Mouse (Mus musculus) cerebellum, adult 9-10 months (tissue): ENCODE data around the gene Snai1.

Experiments used
- DNase-seq: peaks from one replicate; pipeline ENCODE4 v3.0.0; 2022

Gene Snai1

GRCm38 (mm10) chr2:167552292-167552691 is 14.3 kb downstream of the Snai1 start:
- DNase-seq: no peak

- DNase-seq: no peak
These were observed 15.0 kb downstream of the Snai1 start for GRCm38 (mm10) chr2:167552927-167553402.

- DNase-seq: no peak
These were observed 17.8 kb downstream of the Snai1 start for GRCm38 (mm10) chr2:167555766-167556165.

- no peak for DNase-seq
These were observed 21.4 kb downstream of the Snai1 start for GRCm38 (mm10) chr2:167559413-167559812.

DNA sequence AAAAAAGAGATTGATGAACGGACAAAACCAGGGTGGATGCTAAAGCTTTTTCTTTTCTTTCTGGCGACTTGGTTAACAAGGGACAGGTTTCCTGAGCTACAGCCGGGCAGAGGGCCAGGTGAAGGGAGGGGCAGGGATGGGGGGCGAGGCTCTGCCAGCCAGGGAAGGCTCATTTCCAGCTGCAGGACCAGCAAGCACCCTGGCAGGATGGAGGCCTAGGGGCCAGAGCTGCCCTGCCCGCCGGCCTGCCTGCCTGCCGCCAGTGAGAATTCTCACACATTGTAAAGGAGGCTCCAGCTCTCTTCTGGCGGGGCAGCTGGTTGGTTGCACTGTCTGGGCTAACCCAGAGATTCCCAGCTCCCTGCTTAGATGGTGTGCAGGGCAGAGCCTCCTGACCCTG is 24.1 kb downstream of the Snai1 start:
- no peak for DNase-seq

GRCm38 (mm10) chr2:167563035-167563434 is 25.0 kb downstream of the Snai1 start:
- no peak for DNase-seq

DNA sequence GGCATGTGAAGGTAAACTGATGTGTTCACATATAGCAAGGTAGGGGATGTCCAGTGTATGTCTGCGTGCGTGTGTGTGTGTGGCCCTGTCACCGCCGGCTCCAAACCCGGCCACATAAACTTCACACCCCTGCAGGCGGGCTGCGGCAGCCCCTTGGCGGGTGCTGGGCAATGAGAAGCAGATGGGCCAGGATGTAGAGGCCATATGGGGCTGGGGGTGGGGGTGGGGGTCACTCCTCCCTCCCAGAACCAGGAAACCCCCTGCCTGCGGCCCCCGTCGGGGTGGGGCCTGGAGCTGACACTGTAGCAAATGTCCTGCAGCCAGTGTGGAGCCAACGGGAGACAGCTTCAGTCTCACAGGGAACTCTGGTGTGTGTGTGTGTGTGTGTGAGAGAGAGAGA is 25.7 kb downstream of the Snai1 start:
- DNase-seq: no peak

GRCm38 (mm10) chr2:167564551-167565311 is 26.7 kb downstream of the Snai1 start:
- no peak for DNase-seq

DNA sequence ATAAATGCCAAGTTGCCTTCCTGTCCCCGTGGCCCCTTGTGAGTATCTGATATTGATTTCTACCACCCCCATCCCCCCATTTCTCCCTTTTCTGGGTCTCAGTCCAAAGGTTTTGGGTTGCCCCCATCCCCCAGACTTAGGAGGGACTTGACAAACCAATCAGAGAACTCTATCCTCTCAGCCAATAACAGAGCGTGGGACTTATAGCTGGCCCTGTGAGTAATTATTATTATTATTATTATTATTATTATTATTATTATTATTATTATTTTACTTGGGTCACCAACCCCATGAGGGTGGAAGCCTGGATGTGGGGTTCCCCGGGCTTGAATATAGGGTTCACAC is 27.3 kb downstream of the Snai1 start:
- DNase-seq: no peak

- DNase-seq: no peak
These were observed 27.7 kb downstream of the Snai1 start for GRCm38 (mm10) chr2:167565682-167566081.

DNA sequence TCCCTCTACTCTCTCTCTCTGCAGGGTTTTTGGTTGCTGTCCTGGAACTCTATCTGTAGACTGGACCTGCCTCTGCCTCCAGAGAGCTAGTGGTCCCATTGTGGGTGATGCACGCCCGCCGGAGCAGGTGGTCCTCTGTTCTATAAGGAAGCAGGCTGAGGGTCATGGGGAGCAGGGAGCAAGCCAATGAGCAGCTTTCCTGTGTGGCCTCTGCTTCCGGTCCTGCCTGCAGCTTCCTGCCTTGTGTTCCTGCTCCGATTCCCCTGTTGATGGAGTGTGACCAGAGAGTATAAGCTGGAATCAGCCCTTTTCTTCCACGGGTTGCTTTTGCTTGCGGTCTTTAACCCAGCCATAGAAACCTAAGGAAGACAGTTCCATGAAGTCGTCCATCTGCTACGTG is 30.1 kb downstream of the Snai1 start:
- DNase-seq: no peak

GRCm38 (mm10) chr2:167569934-167570651 is 32.1 kb downstream of the Snai1 start:
- no peak for DNase-seq

- no peak for DNase-seq
These were observed 32.8 kb downstream of the Snai1 start for GRCm38 (mm10) chr2:167570815-167571214.

DNA sequence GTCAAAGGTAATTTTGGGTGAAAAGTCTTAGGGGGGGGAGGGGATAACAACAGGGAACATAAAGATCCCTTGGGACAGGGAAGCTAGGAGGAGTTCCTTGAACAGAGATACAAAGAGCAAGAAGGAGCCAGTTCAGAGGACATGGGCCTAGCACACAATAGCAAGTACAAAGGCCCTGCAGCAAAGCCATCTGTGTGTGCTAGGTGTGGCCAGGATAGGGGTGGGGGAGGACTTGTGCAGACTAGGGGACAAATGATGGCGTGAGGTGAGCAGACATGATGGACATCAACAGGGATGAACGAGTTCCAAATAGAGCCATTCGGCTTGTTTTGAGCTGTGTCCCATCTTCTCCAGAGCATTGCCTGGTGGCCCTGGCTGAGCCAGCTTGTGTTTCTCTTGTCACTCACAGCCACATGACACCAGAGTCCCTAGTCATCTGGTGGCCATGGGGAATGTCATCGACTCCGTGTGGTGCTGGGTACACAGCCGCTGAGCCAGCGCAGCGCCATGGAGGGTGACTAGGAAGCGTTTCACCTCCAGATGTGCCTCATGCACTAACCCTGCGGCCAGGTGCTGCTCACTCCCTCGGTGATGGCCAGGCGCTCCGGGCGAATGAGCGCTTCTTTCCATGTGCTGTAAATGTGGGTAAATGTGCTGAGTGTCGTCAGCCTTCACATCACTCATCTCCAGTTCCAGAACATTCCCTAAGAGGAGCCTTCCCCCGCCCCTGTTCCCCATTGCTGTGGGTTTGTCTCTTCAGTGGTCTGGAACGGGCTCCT is 33.6 kb downstream of the Snai1 start:
- DNase-seq: no peak

DNA sequence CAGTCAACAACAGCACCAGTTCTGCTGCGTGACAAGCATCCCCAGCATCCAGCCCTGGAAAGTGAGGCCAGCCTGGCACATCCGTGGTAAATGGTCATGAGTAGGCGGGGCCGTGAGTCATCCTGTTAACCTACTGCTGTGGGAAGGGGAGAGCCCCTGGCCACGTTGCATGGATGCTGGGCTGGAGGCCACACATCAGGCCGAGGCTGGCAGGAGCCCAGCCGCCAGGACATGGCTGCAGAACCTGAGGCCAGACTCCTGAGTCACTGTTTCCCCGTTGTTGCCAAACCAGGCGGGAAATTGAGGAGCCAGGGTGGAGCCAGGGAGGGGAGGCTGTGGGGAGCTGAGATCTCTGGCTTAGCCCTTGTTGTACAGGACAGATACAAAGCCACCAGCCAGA is 36.8 kb downstream of the Snai1 start:
- no peak for DNase-seq

DNA sequence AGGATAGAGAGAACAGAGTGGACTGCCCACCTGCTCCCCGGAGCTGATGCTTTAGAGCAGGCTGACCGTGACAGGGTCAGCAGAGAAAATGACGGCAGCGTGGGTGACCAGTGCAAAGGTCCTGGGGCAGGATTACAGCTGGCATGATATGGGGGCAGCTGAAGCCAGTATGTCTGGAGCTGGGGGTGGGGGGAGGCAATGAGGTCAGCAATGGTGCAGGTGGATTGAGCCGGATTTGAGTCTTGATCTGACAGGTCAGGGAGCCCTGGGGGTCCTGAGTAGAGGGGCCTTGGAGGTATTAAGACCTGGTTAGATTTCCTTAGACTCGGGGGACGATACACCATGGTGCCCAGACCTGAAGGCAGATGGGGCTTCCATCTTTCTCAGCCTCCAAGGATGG is 37.6 kb downstream of the Snai1 start:
- DNase-seq: no peak

DNA sequence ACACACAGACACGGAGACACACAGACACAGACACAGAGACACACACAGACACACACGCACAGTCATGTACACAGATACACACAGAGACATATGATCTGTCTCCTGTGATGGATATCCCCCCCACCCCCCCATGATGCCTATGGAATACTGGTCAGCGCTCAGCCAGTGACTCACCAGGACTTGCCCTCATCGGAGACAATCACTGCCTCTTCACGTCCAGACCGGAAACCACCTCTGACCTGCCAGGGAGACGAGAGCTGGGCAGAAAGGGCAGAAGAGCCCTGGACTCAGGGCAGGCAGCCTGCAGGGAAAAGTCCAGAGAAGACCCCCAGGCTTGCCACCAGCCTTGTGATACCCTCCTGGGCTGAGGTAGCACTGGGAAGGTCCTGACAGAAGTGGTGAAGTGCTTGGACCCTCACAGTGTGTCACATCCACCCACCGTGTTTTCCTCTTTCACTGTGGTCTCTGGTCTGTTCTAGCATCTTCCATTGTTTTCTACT is 38.2 kb downstream of the Snai1 start:
- no peak for DNase-seq

DNA sequence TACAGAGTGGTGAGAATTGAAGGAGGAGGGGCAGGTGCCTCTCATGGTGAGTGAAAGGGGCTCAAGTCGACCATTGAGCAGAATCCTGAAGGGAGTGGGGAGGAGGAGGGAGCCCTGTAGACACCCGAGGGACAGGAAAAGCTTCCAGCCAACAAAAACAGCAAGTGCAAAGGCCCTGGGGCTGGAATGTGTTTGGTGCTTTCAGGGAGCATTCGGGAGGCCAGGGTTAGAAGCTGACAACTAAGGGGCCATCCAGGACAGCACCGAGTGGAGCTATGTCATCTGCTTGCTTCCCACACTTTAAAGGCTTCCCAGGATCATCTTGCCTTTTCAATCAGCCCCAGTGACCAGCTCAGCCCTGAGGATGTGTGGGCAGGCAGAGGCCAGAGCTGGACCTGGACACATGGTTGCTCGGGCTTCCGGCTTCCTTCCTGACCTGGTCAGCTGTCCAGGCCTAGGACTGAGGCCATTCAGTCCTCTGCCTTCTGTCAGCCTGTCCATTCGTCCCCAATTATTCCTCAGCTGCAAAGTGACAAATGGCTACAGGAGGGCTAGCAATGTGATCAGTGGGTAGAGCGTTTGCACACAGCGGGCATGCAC is 39.3 kb downstream of the Snai1 start:
- DNase-seq: no peak

GRCm38 (mm10) chr2:167578521-167578920 is 40.5 kb downstream of the Snai1 start:
- DNase-seq: no peak

GRCm38 (mm10) chr2:167583161-167583952 is 45.4 kb downstream of the Snai1 start:
- DNase-seq: no peak

- no peak for DNase-seq
These were observed 47.3 kb downstream of the Snai1 start for GRCm38 (mm10) chr2:167585273-167585672.

DNA sequence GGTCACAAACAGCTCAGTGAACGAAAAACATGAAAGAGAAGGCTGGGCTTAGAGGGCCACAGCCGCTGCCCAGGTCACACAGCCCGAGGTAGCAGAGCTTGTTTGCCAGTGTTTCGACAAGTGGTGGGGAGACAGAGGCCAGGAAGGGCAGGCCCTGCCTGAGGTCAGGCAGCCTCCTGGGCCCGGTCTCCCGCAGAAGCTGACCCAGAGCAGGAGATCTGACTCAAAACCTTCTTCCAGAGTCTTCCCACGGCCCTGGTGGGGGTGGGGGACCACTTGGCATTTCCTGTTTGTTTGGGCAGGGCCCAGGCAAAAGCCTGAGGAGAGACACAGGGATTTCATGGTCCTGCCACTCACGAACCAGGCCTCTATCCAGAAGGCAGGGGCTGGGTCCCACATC is 48.0 kb downstream of the Snai1 start:
- no peak for DNase-seq
